Mouse (Mus musculus) liver, embryonic 18 days (tissue): ENCODE results near the gene Gzmk. TPM values are rescaled to one million over a fixed set of nuclear protein-coding genes. Genes with fewer than 3 reads are reported as not detected.

Source experiments
- polyA plus RNA-seq: library from polyadenylated mRNA; depleted of rRNA; stranded (reverse); fragments of >200 nt; gene quantifications from 2 replicates; pipeline ENCODE4 v1.2.3, GENCODE M21; 2012; rRNA removed

Gzmk gene
- polyA plus RNA-seq = not detected in 2 replicates

DNA sequence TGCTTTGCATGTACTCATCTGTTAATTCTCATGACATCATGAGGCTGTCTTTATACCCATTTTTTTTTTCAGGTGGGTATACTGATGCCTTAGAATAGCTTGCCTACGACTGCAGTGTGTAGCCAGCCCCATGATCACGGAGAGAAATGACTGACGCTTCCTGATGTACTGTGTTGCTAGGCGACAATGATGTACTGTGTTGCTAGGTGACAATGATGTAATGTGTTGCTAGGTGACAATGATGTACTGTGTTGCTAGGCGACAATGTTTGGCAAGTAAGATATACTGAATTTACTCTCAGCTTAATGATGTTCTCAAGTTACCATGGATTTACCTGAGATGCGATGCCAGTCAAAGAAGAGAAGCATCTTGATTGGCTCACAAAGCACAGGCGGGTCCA, at the start of gene Gzmk:
Gene Gzmk, minus strand, starts transcription at position 98 of the 400 bp plus-strand sequence.

DNA sequence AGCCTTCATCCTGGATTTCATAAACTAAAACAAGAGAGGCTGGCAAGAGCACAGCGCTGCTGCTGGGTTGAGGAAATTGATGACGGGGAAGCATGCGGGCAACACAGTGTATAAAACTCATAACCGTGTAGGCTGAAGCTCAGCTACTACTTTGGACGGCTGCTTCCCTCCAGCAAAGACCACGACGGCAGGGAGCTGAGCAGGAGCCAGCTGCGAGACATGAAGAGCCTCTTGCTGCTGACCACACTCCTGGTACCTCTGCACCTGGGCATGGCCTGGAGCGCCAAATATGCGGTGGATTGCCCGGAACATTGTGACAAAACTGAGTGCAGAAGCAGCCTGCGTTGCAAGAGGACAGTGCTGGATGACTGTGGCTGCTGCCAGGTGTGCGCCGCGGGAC, 16.1 kb downstream of the Gzmk start, which contains the start of gene Esm1:
Gene Esm1, plus strand, starts transcription at position 36 of the 400 bp plus-strand sequence.

Other genes starting within 250 kb of the Gzmk start
- 1.0 and 1.1 TPM in 2 replicates for gene Ccno, start 238.1 kb downstream of the Gzmk start, polyA plus RNA-seq
- gene Mcidas, start 232.1 kb downstream of the Gzmk start, polyA plus RNA-seq = not detected in 2 replicates
- gene Cdc20b, start 190.8 kb downstream of the Gzmk start, polyA plus RNA-seq = not detected in 2 replicates
- 3.0 and 3.3 TPM in 2 replicates for gene Gpx8, start 179.5 kb downstream of the Gzmk start, polyA plus RNA-seq
- 5.6 and 10.6 TPM in 2 replicates for gene Gzma, start 124.9 kb downstream of the Gzmk start, polyA plus RNA-seq
- 0.19 and 0.40 TPM in 2 replicates for gene Esm1, start 16.2 kb downstream of the Gzmk start, polyA plus RNA-seq
- 0.28 and 0.30 TPM in 2 replicates for gene BC067074, start 67.3 kb upstream of the Gzmk start, polyA plus RNA-seq